Mouse (Mus musculus): ENCODE results near the gene Kat2b. TPM values are rescaled to one million over a fixed set of nuclear protein-coding genes. Genes with fewer than 3 reads are reported as not detected.
"Not testable (repeated sequence)": the region's sequence is repeated elsewhere in the genome, so short reads cannot be mapped to it uniquely, and the experiment has no call there.

Gene Kat2b
- 58.3 to 89.5 TPM (median 71.8 TPM) in 3 replicates for total RNA-seq (2017)

DNA sequence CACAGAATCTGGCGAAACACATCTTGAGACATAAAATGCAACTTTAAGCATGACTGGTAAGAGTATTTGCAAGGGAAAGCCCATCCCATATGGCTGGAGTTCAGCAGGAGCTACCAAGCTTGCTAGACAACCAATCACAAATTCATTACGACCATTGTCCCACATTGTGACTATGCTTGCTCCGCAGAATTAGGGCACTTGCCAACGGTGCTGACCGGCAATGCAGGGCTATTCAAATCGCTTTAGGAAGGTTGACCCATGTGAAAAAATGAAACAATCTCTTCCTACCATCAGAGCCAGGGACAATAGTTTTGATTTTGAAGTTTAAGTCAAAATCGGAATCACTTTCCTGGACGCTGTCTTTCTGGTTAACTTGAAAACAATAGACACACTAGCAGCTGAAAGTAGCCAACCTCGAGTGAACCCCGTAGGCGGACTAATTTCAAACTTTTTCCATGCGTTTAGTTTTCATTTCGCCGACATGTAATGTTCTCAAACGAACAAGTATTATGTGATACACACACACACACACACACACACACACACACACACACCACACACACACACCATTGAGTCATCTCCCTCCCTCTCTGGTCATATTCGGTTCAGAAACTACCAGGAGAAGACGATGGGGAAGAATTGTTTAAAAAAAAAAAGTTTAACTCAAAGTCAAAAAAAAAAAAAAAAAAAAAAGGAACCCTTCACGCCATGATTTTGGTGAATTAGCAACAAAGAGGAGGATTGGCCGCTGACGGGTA lies at the start of gene Kat2b:
Gene Kat2b (plus strand): TSS at position 701 of the 758 bp plus-strand sequence.
- no peak for ATAC-seq (replicated peaks; ENCODE audit: insufficient number of reproducible peaks, low FRiP score, low TSS enrichment, poor library complexity, severe bottlenecking)

DNA sequence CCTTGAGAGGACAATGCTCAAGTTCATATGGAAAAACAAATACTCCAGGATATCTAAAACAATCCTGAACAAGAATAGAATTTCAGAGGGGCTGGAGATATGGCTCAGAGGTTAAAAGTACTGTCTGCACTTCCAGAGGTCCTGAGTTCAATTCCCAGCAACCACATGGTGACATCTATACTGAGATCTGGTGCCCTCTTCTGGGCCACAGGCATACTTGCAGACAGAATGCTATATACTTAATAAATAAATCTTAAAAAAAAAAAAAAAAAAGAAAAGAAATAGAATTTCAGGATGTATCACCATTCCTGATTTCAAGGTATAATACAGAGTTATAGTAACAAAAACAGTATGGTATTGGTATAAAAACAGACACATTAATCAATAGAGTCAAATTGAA lies 47.3 kb upstream of the Kat2b start:
- no peak for ATAC-seq (replicated peaks; ENCODE audit: insufficient number of reproducible peaks, low FRiP score, low TSS enrichment, poor library complexity, severe bottlenecking)

DNA sequence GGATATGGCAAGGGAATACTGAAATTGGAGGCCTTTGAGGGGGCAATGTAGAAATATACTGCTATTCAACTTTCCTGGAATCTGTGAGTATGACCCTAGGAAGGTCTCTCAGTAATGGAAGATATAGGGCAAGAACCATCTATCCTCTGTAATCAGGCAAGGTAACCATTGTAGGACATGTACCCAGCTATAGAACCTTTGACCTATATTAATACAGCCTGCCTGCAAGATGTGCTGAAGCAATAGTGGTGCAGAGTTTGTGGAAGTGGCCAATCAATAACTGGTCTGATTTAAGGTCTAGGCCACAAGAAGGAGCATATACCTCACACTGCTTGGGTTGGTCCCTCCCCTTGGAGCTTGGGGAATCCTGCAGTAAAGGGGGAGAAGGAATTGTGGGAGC lies 46.2 kb upstream of the Kat2b start:
- ATAC-seq (replicated peaks; ENCODE audit: insufficient number of reproducible peaks, low FRiP score, low TSS enrichment, poor library complexity, severe bottlenecking): no peak; the same call in 1 of the 2 replicates

DNA sequence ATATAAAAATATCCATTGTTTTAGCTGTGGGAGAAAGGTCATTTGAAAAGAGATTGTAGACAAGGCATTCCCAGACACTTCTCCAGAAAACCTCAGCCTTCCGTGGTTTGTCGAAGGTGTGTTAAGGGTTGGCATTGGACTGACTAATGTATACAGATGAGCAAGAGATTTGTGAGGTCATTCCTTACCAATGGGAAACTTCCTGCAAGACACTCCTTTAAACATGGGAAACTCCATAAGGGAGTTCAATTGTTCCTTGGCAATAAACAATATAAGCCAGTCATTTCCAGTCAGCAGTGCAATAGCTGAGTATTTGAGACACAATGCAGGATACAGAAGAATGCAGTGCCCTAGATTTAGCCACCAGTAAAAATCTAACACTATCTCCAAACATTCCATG lies 38.6 kb upstream of the Kat2b start:
- ATAC-seq (replicated peaks; ENCODE audit: insufficient number of reproducible peaks, low FRiP score, low TSS enrichment, poor library complexity, severe bottlenecking): no peak

DNA sequence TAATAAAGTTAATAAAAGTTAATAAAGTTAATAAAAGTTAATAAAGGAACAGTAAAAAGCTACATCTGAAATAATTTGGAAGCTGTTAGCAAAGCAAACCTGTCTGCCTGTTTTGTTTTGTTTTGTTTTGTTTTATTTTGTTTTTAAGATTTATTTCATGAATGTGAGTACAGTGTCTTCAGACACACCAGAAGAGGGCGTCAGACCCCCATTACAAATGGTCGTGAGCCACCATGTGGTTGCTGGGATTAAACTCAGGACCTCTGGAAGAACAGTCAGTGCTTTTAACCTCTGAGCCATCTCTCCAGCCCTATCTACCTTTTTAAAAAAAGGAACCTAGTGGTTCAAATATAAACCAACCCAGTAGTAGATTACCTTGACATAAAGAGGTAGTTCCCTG lies 35.5 kb upstream of the Kat2b start:
- no peak for ATAC-seq (replicated peaks; ENCODE audit: insufficient number of reproducible peaks, low FRiP score, low TSS enrichment, poor library complexity, severe bottlenecking)

DNA sequence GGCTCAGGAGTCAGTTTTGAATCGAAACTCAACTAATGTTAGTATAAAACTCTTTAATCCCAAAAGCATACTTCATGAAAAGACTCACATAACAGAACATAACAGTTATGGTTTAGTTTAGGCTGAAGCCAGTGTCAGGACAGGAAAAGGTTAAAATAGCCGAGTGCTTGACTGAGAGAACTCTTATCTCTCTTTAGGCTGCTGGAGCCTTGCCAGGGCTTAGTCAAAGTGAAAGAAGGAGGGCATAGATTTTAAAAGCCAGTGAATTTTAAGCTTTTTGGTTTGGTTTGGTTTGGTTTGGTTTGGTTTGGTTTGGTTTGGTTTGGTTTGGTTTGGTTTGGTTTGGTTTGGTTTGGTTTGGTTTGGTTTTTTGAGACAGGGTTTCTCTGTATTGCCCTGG lies 34.2 kb upstream of the Kat2b start:
- no peak for ATAC-seq (replicated peaks; ENCODE audit: insufficient number of reproducible peaks, low FRiP score, low TSS enrichment, poor library complexity, severe bottlenecking)

DNA sequence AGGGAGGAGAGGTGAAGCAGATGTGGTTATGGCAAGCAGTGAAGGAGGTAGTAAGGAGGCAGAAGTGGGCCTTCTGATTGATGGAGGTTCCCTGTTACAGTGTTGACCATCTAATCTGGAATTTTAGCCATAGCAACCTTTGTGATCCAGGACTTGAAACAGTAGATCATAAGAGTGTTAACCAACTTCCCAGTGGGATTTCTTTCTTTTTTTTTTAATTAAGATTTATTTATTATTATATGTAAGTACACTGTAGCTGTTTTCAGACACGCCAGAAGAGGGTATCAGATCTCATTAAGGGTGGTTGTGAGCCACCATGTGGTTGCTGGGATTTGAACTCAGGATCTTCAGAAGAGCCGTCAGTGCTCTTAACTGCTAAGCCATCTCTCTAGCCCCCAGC lies 27.3 kb upstream of the Kat2b start, which contains the start of gene Pp2d1:
Gene Pp2d1 (minus strand): TSS at position 101 of the 400 bp plus-strand sequence.
- not testable (repeated sequence) for ATAC-seq (replicated peaks; ENCODE audit: insufficient number of reproducible peaks, low FRiP score, low TSS enrichment, poor library complexity, severe bottlenecking)

DNA sequence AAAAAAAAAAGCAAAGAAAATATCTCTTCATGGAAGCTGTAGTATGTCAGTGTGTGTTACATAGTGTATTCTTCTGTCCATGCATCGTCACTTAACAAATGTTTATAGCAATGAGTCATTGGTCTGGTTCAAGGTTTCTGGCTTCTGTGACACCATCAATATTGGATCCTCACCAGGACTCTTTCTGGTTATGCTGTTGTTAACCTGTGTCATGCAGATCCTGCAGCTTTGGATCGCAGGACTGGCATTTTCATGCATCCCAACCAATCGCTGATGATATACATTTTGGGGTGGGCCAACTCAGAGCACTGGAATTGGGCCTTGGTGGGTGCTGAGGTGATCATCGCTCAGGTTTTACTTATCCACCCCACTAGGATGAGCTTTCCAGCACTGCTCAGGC lies 24.1 kb upstream of the Kat2b start:
- ATAC-seq (replicated peaks; ENCODE audit: insufficient number of reproducible peaks, low FRiP score, low TSS enrichment, poor library complexity, severe bottlenecking): no peak

DNA sequence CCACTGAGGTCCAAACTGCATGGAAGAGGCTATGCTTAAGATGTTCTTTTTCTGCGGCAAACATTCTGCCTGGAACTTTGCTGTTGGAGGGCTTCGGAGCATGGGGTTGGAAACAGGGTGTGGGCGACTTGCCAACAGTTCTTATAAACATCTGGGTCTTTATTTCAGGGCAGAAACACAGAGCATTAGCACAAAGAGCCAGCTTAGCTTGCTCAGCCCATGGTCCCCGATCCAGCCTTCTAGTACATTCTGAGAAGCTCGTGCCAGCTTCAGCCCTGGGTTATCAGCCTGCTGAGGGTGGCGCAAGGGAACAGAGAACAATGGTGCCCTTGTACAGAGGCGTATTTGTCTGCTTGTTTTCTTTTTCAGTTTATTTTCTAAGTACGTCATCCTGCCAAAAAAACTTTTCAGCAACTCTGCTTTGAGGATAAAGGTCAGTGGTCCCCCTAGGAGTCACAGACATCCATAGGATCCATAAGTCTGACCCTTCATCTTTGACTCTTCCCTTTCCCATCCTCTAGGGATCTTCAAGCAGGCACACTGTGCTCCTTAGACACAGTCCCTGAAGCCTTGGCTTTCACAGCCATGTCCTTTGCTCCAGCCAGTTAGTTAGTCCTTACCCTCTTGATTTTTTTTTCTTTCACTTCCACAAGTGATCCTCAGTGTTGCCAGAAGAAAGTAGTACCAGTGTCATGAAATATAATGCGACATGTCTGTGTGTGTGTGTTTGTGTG lies 22.9 kb upstream of the Kat2b start:
- no peak for ATAC-seq (replicated peaks; ENCODE audit: insufficient number of reproducible peaks, low FRiP score, low TSS enrichment, poor library complexity, severe bottlenecking)

DNA sequence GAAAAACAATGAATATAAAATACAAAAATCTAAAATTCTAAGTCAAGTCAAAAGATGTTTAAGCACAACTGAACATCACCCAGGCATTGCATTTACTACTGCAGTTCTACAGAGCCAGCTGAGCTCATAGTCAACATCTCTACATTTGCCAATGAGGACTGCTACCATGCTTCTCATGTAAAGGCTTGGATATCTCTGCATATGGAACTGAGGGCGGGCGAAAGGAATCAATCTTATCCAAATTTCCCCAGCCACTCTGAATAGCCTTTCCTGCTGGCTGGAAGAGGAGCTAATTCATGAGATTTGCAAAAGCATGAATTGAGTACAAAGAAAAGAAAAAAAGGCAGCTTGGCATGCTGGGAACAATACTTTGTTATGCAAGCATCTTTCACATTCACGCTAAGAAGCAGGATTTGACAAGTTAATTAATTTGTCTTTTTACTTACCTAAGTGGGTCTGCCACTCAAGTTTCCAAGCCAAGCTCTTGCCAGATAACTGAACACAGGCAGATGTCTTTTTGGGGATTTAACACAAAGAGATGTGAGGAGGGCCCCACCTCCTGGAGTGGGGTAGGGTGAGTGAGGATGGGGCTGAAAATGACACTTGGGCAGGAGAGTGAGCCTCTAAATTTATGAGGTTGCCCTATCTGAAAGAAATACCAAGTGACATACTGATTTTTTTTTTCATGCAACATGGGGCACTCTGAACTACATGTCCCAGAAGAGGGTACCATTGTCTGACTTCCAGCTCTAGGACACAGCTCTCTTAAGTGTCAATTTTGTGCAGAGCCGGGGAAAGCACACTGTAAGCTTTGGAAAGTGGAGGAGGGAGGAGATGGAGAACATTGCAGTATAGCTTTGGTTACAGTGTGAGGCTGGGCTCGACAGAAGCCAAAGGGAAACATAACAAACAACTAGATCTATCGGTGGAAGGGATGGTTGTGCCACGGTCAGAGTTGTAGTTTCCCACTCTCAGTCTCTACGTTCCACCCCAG lies 15.1 kb upstream of the Kat2b start:
- ATAC-seq (replicated peaks; ENCODE audit: insufficient number of reproducible peaks, low FRiP score, low TSS enrichment, poor library complexity, severe bottlenecking): no peak

DNA sequence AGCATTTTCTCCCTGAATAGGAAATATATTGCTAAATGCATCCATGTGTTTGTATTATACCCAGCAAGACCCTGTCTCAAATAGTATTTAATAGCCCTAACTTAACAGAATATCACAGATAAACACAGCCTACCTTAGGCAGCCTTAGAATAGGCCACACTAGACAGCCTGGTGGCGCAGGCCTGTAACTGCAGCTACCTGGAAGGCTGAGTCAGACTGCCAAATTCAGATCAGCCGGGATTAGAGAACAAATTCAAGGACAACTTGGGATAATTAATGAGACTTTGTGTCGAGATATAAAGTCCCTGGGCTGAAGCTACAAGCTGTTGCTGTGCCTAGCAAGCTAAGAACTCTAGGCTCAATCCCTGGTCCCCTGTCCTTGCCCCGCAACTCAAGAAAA lies 12.6 kb upstream of the Kat2b start:
- 0 out of 2 replicates have a peak, but pooled peaks have one; percentile 13 for ATAC-seq (replicated peaks; ENCODE audit: insufficient number of reproducible peaks, low FRiP score, low TSS enrichment, poor library complexity, severe bottlenecking)

DNA sequence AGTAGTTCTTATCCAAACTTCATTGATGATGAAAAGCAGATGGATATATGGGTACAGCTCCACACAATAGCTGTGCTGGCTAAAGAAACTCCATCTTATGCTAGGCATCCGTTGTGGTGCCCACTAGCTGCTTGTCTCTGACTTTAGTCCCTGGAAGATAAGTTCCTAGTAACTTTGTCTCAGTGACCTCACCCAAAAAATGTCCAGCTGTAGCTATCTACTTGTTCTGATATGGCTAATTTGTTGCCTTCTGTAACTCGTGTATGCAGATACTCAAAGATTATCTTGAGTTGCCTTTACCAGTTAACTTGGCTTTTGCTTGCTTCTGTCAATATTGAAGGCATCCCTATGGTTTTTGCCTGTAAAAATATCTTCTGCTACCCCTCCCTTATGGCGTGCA lies 11.8 kb upstream of the Kat2b start:
- no peak for ATAC-seq (replicated peaks; ENCODE audit: insufficient number of reproducible peaks, low FRiP score, low TSS enrichment, poor library complexity, severe bottlenecking)

DNA sequence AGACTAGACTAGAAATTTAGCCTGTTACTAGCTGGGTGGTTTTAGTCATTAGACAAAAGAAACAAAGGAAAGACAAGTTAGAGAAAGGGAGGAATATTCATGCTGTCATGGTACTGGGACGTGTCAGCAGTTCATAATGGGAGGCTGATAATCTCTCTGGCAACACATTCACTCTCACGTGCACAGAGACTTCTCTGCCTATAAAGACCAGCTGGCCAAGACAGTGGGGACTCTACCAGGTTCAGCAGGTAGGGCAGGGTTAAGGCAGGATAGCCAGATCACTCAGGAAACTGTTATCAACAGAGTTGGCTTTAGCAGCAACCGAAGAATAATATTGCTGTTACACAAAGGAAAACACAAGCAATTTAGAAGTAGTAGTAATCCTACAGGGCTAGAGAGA lies 9.2 kb upstream of the Kat2b start:
- no peak for ATAC-seq (replicated peaks; ENCODE audit: insufficient number of reproducible peaks, low FRiP score, low TSS enrichment, poor library complexity, severe bottlenecking)

DNA sequence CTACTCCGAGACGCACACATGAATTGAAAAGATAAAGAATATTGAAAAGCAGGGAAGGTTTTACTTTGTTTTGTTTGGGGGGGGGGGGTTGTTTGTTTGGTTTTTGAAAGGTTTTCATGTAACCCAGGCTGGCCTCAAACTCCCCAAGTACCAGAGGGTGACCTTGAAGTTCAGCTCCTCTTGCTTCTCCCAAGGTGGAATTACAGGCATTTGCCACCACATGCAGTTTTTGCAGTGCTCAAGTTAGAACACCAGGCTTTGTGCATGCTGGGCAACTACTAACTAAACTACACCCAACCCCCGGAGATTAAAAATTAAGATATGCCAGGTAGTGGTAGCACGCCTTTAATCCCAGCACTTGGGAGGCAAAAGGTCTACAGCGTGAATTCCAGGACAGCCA lies 7.0 kb upstream of the Kat2b start:
- no peak for ATAC-seq (replicated peaks; ENCODE audit: insufficient number of reproducible peaks, low FRiP score, low TSS enrichment, poor library complexity, severe bottlenecking)

DNA sequence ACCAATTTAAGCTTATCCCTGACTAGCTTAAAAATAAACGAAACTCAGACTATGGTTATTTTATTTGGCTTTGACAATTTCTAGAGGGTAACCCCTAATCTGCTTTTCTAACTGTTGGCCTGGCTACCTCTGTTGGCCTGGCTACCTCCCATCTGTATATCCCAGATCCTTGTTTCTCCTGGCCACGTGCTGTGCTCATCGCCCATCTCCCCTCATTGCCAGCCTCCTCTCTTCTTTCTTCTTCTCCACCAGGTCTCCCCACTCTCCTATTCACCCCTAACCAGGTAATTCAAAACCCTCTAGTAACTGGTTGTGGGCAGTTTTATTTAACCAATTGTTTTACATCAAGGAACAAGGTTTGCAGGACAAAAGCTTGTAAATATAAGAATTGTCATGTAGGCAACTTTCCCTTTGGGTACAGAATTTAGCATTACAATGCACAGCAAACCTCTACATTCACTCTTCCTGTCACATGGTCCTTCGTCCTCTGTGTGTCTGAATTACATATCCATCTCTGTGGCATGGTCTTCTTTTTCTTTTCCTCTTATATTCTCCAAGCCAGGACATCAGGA lies 5.1 kb upstream of the Kat2b start:
- no peak for ATAC-seq (replicated peaks; ENCODE audit: insufficient number of reproducible peaks, low FRiP score, low TSS enrichment, poor library complexity, severe bottlenecking)

DNA sequence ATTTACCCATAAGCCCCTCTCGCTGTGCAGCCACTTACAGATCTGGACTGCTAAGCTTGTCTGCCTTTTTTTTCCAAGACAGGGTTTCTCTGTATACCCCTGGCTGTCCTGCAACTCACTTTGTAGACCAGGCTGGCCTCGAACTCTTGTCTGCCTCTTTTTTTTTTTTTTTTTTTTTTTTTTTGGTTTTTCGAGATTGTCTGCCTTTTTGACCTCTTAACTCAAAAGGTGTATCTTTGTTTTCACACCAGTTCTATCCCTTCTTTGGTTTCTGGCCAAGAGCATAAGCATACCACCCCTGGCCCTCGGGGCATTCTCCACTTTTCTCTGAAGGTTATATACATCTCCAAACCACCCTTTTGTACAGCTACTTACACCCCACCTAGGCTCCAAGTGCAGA lies 1.8 kb upstream of the Kat2b start:
- ATAC-seq (replicated peaks; ENCODE audit: insufficient number of reproducible peaks, low FRiP score, low TSS enrichment, poor library complexity, severe bottlenecking): no peak

DNA sequence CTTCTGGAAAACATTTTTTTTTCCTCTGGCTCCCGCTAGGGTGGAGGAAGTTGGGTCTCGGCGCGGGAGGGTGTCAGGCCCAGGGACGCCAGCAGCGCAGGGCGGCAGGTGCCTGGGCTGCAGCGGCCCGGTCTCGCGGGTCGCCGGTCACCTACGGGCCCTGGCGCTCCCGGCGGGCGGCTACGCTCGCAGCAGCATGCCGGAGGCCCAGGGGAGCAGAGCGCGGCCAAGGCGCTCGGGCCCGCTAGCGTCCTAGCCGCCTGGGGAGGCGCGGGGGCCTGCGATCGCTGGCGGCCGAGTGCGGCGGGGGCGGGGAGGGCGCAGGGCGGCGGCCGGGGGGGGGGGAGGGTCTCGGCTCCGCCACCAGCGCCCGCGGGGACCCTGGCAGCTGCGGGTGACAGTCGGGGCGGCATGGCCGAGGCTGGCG lies 271 bp downstream of the Kat2b start:
- peak; percentile 54 for ATAC-seq (replicated peaks; ENCODE audit: insufficient number of reproducible peaks, low FRiP score, low TSS enrichment, poor library complexity, severe bottlenecking)

DNA sequence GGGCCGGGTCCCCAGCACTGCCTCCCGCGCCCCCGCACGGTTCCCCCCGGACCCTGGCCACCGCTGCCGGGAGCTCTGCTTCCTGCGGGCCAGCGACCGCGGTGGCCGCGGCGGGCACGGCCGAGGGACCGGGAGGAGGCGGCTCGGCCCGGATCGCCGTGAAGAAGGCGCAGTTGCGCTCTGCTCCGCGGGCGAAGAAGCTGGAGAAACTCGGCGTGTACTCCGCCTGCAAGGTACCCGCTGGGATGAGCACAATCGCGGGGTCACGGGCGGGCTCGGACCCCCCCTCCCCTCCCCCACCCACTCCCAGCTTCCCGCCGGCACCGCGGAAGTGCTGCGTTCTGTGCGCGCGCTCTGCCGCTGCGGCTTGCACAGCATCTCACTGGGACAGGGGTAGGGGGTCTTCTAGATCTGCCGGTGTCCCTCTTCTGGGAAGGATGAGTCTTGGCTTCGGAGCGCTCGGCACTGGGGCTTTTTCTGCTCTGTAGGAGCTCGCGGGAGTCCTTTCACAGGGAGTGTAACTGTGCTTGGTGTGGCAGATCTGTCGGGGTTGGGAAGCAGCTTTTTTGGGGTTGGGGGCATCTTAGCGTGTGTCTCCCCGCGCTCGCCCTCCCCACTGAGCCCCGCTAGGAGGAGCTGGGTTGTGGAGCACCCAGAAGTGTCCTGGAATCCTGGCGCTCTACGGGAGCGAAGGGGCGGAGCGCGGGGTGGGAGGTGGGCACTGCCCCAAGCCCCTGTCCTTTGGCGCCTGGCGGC lies 863 bp downstream of the Kat2b start:
- no peak for ATAC-seq (replicated peaks; ENCODE audit: insufficient number of reproducible peaks, low FRiP score, low TSS enrichment, poor library complexity, severe bottlenecking)

Data from monocyte, adult 5-6 weeks (primary cell).